Mouse (Mus musculus): Measurements from ENCODE around the gene Gm10197. TPM values are rescaled to one million over a fixed set of nuclear protein-coding genes. Genes with fewer than 3 reads are reported as not detected.

Gm10197 gene
- polyA plus RNA-seq, 1 experiment, result not detected

- no peaks in the 10 kb centered on the region; the same call in 1 of the 2 replicates for H3K36me3 ChIP-seq (ENCODE audit: control insufficient read depth, insufficient read depth, low read length)
- 0 out of 2 replicates have a peak overlapping the region, but pooled peaks have one; percentile 11 for H3K27ac ChIP-seq (ENCODE audit: insufficient read depth, low read depth, low read length)
- TF ChIP-seq POLR2A (IDR thresholded peaks at IDR 0.05; ENCODE audit: low read depth, low read length) (no peak), CTCF (conservative IDR thresholded peaks at IDR 0.05; ENCODE audit: insufficient read depth, insufficient read length, low read depth, low read length) (peak; percentile 92)
- no peak overlapping the region for H3K4me3 ChIP-seq (ENCODE audit: insufficient read depth, low read depth, low read length)
- no peaks in the 10 kb centered on the region for H3K27me3 ChIP-seq (replicated peaks; ENCODE audit: control insufficient read depth, insufficient read depth, low read length)
- H3K4me1 ChIP-seq (ENCODE audit: control insufficient read depth, insufficient read depth, low read length), result no peaks in the 10 kb centered on the region; the same call in 1 of the 2 replicates
- DNase-seq, result peak; percentile 93
- WGBS, result 20% methylated on average over 14 of the region's 14 CpGs
Observed at GRCm38 (mm10) chr19:53369469-53370043, 2.0 kb downstream of the Gm10197 start.

DNA sequence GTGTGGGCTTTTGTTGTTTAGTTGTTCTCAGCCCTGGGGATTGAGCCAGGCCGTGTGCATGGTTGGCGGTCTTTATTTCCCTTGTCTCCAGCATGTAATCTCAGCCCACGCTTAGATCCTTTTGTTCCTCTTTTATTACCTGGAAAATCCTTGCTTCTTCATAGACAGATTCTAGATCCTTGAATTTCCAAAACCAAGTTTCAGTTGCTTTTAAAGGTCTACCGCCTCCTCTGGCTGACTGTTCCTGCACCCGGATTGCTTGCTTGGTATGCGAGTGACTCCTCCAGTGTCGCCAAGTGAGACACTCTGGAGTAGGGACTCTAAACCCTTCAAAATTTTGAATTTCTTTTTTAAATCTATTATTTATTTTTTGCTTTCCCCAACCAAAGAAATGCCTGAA lies 4.7 kb downstream of the Gm10197 start:
- TF ChIP-seq CTCF (conservative IDR thresholded peaks at IDR 0.05; ENCODE audit: insufficient read depth, insufficient read length, low read depth, low read length) (no peak), POLR2A (IDR thresholded peaks at IDR 0.05; ENCODE audit: low read depth, low read length) (no peak)
- Histone ChIP-seq H3K4me3 (ENCODE audit: insufficient read depth, low read depth, low read length) (no peak overlapping the region), H3K4me1 (ENCODE audit: control insufficient read depth, insufficient read depth, low read length) (no peaks in the 10 kb centered on the region; the same call in 1 of the 2 replicates), H3K36me3 (ENCODE audit: control insufficient read depth, insufficient read depth, low read length) (no peaks in the 10 kb centered on the region), H3K27me3 (replicated peaks; ENCODE audit: control insufficient read depth, insufficient read depth, low read length) (no peaks in the 10 kb centered on the region), H3K27ac (ENCODE audit: insufficient read depth, low read depth, low read length) (no peak overlapping the region)
- no peak for DNase-seq
- WGBS, result 84% methylated on average over 7 of the region's 7 CpGs

DNA sequence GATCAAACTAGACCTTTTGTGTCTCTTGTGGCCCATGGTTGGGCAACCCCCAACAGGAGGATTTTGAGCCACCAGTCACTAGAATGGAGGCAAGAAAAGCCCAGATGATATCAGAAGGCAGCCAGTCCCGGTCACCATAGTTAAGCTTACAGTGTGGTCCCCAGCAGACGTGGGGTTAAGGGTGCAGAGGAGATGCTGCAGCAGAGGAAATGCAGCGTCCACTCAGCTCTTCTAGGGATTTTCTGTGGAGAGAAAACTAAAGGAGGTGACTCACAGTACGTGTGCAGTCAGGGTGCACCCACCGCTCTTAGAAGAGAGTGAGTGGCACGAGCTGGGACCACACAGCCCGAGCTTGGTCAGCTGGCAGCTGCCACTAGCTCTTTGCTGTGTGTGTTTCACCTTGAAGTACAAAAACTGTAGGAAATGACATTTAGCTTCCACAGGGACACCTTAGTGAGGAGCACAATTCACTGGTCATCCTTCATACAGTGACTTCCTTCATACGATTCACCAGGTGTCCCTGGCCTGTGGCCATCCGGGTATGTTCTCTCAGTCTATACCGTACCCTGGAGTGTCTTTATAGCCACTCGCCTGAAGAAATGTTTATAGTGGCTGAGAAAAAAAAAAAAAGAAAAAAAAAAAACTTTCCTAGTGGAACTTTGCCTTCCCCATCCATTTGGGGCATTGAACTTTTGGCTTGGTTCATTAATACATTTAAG lies 5.3 kb downstream of the Gm10197 start:
- no peak overlapping the region for H3K27ac ChIP-seq (ENCODE audit: insufficient read depth, low read depth, low read length)
- H3K4me1 ChIP-seq (ENCODE audit: control insufficient read depth, insufficient read depth, low read length), result no peaks in the 10 kb centered on the region; the same call in 1 of the 2 replicates
- no peaks in the 10 kb centered on the region for H3K36me3 ChIP-seq (ENCODE audit: control insufficient read depth, insufficient read depth, low read length)
- no peak for DNase-seq
- H3K27me3 ChIP-seq (replicated peaks; ENCODE audit: control insufficient read depth, insufficient read depth, low read length), result no peaks in the 10 kb centered on the region
- WGBS, result 78% methylated on average over 11 of the region's 11 CpGs
- no peak overlapping the region for H3K4me3 ChIP-seq (ENCODE audit: insufficient read depth, low read depth, low read length)
- TF ChIP-seq CTCF (conservative IDR thresholded peaks at IDR 0.05; ENCODE audit: insufficient read depth, insufficient read length, low read depth, low read length) (no peak), POLR2A (IDR thresholded peaks at IDR 0.05; ENCODE audit: low read depth, low read length) (no peak)

GRCm38 (mm10) chr19:53364963-53365362 lies 6.6 kb downstream of the Gm10197 start:
- Histone ChIP-seq H3K36me3 (ENCODE audit: control insufficient read depth, insufficient read depth, low read length) (no peaks in the 10 kb centered on the region), H3K4me3 (ENCODE audit: insufficient read depth, low read depth, low read length) (peak overlapping the region; percentile 6; the same call in 1 of the 2 replicates), H3K27ac (ENCODE audit: insufficient read depth, low read depth, low read length) (peak overlapping the region; percentile 53), H3K27me3 (replicated peaks; ENCODE audit: control insufficient read depth, insufficient read depth, low read length) (no peaks in the 10 kb centered on the region), H3K4me1 (ENCODE audit: control insufficient read depth, insufficient read depth, low read length) (no peaks in the 10 kb centered on the region; the same call in 1 of the 2 replicates)
- no peak for TF ChIP-seq POLR2A (IDR thresholded peaks at IDR 0.05; ENCODE audit: low read depth, low read length)
- TF ChIP-seq CTCF (conservative IDR thresholded peaks at IDR 0.05; ENCODE audit: insufficient read depth, insufficient read length, low read depth, low read length), result no peak
- peak; percentile 89 for DNase-seq
- WGBS, result 4% methylated on average over 9 of the region's 9 CpGs

- Histone ChIP-seq H3K27me3 (replicated peaks; ENCODE audit: control insufficient read depth, insufficient read depth, low read length) (no peaks in the 10 kb centered on the region), H3K4me3 (ENCODE audit: insufficient read depth, low read depth, low read length) (no peak overlapping the region), H3K36me3 (ENCODE audit: control insufficient read depth, insufficient read depth, low read length) (no peaks in the 10 kb centered on the region), H3K4me1 (ENCODE audit: control insufficient read depth, insufficient read depth, low read length) (no peaks in the 10 kb centered on the region; the same call in 1 of the 2 replicates), H3K27ac (ENCODE audit: insufficient read depth, low read depth, low read length) (no peak overlapping the region)
- TF ChIP-seq CTCF (conservative IDR thresholded peaks at IDR 0.05; ENCODE audit: insufficient read depth, insufficient read length, low read depth, low read length) (no peak), POLR2A (IDR thresholded peaks at IDR 0.05; ENCODE audit: low read depth, low read length) (no peak)
- WGBS, result 39% methylated on average over 2 of the region's 2 CpGs
- DNase-seq, result no peak
Observed at GRCm38 (mm10) chr19:53364551-53364950, 7.0 kb downstream of the Gm10197 start.

DNA sequence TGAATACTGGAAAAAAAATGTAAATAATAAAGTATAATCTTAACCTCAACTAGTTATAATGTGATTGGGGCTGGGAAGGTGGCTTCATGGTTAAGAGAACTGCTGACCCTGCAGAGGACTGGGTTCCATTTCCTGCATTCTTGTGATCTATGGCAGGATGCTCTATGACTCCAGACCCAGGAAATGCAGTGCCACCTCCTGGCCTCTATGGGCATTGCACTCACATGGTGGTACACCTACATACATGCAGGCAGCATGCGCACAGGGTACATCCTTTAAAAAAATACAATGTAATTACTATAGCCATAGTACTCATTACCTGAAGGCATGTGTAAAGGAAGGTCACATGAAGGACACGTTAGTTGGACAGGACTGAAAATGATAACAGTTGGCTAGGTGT lies 8.6 kb downstream of the Gm10197 start:
- WGBS, result 45% methylated on average over 2 of the region's 2 CpGs
- DNase-seq, result peak; percentile 44
- Histone ChIP-seq H3K27me3 (replicated peaks; ENCODE audit: control insufficient read depth, insufficient read depth, low read length) (no peaks in the 10 kb centered on the region), H3K36me3 (ENCODE audit: control insufficient read depth, insufficient read depth, low read length) (no peaks in the 10 kb centered on the region), H3K27ac (ENCODE audit: insufficient read depth, low read depth, low read length) (no peak overlapping the region), H3K4me1 (ENCODE audit: control insufficient read depth, insufficient read depth, low read length) (peaks cover 3% of the 10 kb centered on the region; the same call in 1 of the 2 replicates), H3K4me3 (ENCODE audit: insufficient read depth, low read depth, low read length) (no peak overlapping the region)
- TF ChIP-seq POLR2A (IDR thresholded peaks at IDR 0.05; ENCODE audit: low read depth, low read length), result no peak
- peak; percentile 56 for TF ChIP-seq CTCF (conservative IDR thresholded peaks at IDR 0.05; ENCODE audit: insufficient read depth, insufficient read length, low read depth, low read length)
